Mouse (Mus musculus) testis, adult 2 months (tissue): ENCODE data around the gene Gse1.

Experiments
- CTCF ChIP-seq: fragments of 200-500 bp; IDR thresholded peaks from 2 replicates; pipeline ENCODE4 v1.5.1; 2012; ENCODE audit warnings: low read depth, mild to moderate bottlenecking, inconsistent platforms, low read length, moderate library complexity; ENCODE audit not compliant: control insufficient read depth, insufficient read depth, insufficient replicate concordance
- POLR2A ChIP-seq: fragments of 200-500 bp; IDR thresholded peaks from 2 replicates; pipeline ENCODE4 v1.6.1; 2012; ENCODE audit warnings: low read depth, mild to moderate bottlenecking, inconsistent platforms, low read length, moderate library complexity; ENCODE audit not compliant: control insufficient read depth

- TF ChIP-seq POLR2A (no peak), CTCF (no peak)
Measured at GRCm38 (mm10) chr8:120290614-120291013, 62.4 kb downstream of the Gse1 start.
